Mouse (Mus musculus): ENCODE measurements around the gene Cnih1.

Cnih1 gene

GRCm38 (mm10) chr14:46787787-46788504, at the start of gene Cnih1:
TSS of gene Cnih1 (minus strand) at chr14:46788411.
- in situ Hi-C loops (cut with MboI, MseI) = loop anchor here (25.0 kb wide), 1 partner anchor 1401 kb away; no protein-coding TSS in a partner anchor

GRCm38 (mm10) chr14:46832354-46833272, 44.4 kb upstream of the Cnih1 start:
- in situ Hi-C loops (cut with MboI, MseI) = no loop called here

- in situ Hi-C loops (cut with MboI, MseI) = no loop called here
Observed at GRCm38 (mm10) chr14:46831837-46832333, 43.7 kb upstream of the Cnih1 start, which contains the start of gene Cgrrf1. TSS of gene Cgrrf1 (plus strand) at chr14:46832125.

DNA sequence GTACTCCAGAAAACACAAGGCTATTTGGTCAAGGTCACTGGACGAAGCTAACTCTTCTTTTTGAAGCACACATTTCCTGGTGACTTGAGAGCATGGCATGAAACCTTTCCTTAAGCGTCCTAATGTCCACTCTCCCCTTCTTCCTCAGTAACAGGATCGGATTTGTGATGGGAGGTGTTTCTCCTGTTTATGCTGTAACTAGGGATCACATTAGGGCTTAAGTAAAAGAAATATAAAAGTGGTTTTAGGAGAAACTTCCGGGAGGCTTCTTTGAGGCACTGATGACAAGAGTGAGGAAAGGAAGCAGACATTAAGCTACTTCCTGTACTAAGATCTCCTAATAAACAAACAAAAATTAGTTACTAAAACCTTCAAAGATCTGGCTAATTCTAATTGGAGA, 43.1 kb upstream of the Cnih1 start:
- in situ Hi-C loops (cut with MboI, MseI) = no loop called here

- in situ Hi-C loops (cut with MboI, MseI) = no loop called here
Observed at GRCm38 (mm10) chr14:46827430-46827829, 39.2 kb upstream of the Cnih1 start.

GRCm38 (mm10) chr14:46823996-46824395, 35.8 kb upstream of the Cnih1 start:
- in situ Hi-C loops (cut with MboI, MseI) = loop anchor here (25.0 kb wide), 1 partner anchor 1588 kb away; no protein-coding TSS in a partner anchor

DNA sequence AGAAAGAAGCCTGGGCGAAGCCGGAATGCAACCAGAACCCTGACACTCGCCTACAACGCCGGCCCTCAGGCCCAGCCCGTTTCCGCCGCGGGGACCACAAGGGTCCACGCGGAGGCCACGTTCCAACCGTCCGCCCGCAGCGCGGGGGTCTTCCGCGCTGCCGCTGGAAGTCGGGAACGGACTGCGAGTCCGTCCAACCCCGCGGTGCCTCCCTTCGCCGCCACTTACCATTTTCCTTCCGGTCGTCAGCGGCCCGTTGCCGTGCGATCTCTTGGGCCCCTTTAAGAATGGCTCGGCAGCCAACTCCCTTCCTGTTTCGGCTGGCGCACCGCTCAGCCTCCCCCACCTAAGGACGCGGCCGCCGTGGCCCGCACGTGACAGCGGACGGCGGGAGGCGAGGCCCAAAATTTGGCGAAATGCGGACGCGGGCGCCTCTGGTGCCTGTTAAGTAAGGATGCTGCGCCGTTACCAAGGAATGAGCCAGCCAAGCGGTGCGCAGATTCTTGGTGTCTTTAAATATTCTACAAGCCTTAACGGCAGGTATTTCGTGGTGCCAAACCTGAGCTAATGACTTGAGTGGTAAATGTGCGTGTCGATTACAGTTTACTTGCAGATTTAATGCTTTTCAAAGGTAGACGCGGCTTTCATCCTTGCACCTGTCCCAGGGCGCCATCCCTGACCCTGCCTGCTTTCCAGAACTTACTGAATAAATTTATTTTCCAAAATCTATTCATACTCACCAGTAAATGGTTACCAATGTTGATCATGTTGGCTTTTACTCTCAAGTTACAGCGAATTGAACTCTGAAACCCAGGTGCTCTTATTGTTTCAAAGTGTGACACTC, 33.9 kb upstream of the Cnih1 start, which contains the start of gene Gmfb:
Gmfb (minus strand) TSS at position 370 of the 844 bp plus-strand sequence.
- in situ Hi-C loops (cut with MboI, MseI) = loop anchor here (25.0 kb wide), 1 partner anchor 1590 kb away; no protein-coding TSS in a partner anchor

GRCm38 (mm10) chr14:46821271-46821872, 33.2 kb upstream of the Cnih1 start:
- in situ Hi-C loops (cut with MboI, MseI) = loop anchor here (25.0 kb wide), 1 partner anchor 1591 kb away; no protein-coding TSS in a partner anchor

DNA sequence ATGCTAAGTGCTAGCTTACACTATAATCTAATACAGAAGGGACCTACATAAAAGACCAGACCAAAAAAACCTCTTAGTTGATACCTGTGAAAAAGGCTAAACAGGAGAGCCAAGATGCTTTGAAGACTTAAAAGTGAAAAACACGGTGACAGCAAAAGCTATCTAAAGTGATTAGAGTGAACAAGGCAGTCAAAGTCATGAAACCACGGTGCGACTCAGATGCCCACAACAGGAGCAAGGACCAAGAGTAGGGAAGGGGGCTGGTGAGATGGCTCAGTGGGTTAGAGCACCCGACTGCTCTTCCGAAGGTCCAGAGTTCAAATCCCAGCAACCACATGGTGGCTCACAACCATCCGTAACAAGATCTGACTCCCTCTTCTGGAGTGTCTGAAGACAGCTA, 31.8 kb upstream of the Cnih1 start:
- in situ Hi-C loops (cut with MboI, MseI) = loop anchor here (25.0 kb wide), 1 partner anchor 1592 kb away; no protein-coding TSS in a partner anchor

DNA sequence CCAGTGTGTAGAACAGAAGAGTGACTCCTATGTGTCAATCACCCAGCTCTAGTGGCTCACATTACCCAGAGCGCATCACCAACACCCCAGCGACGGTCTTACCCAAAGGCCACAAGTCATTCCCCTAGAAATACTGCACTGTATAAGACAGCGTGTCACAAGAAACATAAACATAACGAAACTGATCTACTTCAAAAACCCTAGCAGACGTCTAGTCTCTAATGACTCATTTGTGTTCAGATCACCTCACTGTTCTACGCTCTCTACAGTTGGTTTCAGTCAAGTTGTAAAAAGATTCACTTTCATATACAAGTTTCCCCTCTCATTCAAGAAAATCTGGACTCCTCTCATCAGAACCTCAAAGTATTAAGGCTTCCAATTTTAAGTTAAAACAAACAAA, 30.5 kb upstream of the Cnih1 start:
- in situ Hi-C loops (cut with MboI, MseI) = loop anchor here (25.0 kb wide), 1 partner anchor 1594 kb away; no protein-coding TSS in a partner anchor

DNA sequence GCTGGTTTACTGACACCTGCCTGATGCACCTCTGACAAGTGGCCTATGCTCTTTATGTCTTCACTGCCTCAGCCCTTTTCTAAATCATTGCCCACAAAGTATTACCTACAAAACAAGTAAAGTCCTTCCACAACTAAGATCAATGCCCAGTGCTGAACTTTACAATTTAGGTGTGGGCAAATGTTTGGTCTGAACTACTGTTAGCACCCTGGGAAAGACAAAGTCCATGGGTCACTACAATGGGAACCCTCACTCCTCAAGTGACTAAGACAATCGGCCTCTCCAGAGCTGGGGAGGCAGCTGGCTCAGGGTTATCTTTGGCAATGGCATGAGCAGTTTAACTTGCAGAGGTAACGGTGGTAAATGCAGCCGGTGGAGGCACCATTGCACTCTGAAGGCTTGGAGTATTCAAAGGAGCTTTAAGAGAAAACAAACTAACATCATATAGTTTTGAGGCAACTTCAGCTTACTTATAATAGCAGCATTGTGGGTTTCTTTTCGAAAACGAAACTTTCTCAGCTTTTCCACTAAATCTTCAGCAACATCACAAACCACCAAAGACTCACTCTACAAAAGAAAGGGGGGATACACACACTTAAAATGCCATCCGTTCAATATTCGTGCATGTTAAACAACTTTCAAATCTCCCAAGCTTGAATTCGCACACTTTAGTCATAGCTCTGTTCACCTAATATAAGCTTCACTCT, 28.9 kb upstream of the Cnih1 start:
- in situ Hi-C loops (cut with MboI, MseI) = loop anchor here (25.0 kb wide), 1 partner anchor 1595 kb away; no protein-coding TSS in a partner anchor

DNA sequence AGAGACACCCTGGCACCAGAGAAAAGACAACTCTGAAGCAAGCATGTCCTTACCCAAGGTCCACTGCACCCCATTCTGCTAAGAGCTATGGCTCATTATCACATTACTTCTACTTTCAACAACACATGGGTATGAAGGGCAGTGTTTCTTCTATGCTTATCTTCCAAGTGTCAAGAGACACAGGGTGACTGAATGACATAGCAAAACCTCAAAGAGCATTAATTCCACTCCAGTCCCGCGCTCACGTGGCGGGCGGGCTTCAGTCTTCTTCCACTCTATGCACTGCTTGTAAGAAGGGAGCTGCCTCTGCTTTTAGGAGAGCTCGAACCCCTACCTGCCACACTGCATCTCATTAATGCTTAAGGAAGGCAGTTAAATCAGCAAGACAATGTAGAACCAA, 27.4 kb upstream of the Cnih1 start:
- in situ Hi-C loops (cut with MboI, MseI) = loop anchor here (25.0 kb wide), 1 partner anchor 1597 kb away; no protein-coding TSS in a partner anchor

DNA sequence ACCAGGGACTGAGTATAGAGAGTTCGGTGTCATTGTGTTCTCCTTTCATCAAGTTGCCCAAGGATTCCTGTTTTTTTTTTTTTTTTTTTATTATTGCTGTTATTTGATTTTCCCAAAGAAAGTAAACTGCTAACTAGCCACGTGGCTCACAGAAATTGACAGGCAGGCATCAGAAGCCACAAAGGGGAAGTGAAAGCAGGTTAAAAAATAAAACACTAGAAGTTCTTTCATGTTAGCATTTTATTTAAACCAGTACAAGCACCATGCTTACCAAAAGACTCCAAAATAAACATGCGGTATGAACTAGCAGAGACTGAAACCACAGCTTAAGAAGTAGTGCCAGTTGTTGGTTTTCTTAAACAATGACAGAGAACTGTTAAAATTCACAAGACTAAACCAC, 19.7 kb upstream of the Cnih1 start:
- in situ Hi-C loops (cut with MboI, MseI) = loop anchor here (25.0 kb wide), 1 partner anchor 1604 kb away; no protein-coding TSS in a partner anchor

- in situ Hi-C loops (cut with MboI, MseI) = loop anchor here (25.0 kb wide), 1 partner anchor 1606 kb away; no protein-coding TSS in a partner anchor
Observed at GRCm38 (mm10) chr14:46806186-46806585, 18.0 kb upstream of the Cnih1 start.

- in situ Hi-C loops (cut with MboI, MseI) = loop anchor here (25.0 kb wide), 1 partner anchor 1609 kb away; no protein-coding TSS in a partner anchor
Observed at GRCm38 (mm10) chr14:46803791-46804190, 15.6 kb upstream of the Cnih1 start.

GRCm38 (mm10) chr14:46803259-46803658, 15.0 kb upstream of the Cnih1 start:
- in situ Hi-C loops (cut with MboI, MseI) = loop anchor here (25.0 kb wide), 1 partner anchor 1609 kb away; no protein-coding TSS in a partner anchor

- in situ Hi-C loops (cut with MboI, MseI) = loop anchor here (25.0 kb wide), 1 partner anchor 1611 kb away; no protein-coding TSS in a partner anchor
Observed at GRCm38 (mm10) chr14:46800684-46801345, 12.6 kb upstream of the Cnih1 start.

- in situ Hi-C loops (cut with MboI, MseI) = loop anchor here (25.0 kb wide), 1 partner anchor 1407 kb away; no protein-coding TSS in a partner anchor
Observed at GRCm38 (mm10) chr14:46794157-46794556, 5.9 kb upstream of the Cnih1 start.

DNA sequence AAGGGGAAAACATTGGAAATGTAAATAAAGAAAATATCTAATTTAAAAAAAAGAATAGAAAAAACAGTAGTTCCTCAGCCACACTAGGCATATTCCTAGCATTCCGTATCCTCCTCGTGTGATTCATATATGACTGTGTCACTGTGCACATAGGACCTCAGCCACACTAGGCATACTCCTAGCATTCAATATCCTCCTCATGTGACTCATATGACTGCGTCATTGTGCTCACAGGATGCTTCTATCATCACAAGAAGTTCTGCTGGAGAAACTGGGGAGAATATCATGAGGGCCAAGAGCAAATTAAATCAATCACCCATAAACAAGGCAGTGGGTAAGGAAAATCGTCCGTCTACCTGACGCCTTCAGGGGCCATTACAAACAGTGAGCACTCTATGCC, 2.5 kb upstream of the Cnih1 start:
- in situ Hi-C loops (cut with MboI, MseI) = loop anchor here (25.0 kb wide), 1 partner anchor 1403 kb away; no protein-coding TSS in a partner anchor
